Mouse (Mus musculus) limb, embryonic 12.5 days (tissue): ENCODE results near the gene Pik3r4. TPM values are rescaled to one million over a fixed set of nuclear protein-coding genes. Genes with fewer than 3 reads are reported as not detected.

ENCODE experiments used
- ATAC-seq: fragments of 200-750 bp; cut with Nextera tagmentation; 2 replicates; pipeline ENCODE4 v1.8.0; 2017; ENCODE audit warnings: low read depth, moderate TSS enrichment; ENCODE audit not compliant: insufficient number of reproducible peaks, insufficient read depth, low FRiP score, low TSS enrichment
- H3K27ac ChIP-seq: fragments of 300-500 bp; sonication (generic); 2 replicates; pipeline ENCODE4 v1.5.1; 2016; ENCODE audit warnings: mild to moderate bottlenecking, moderate library complexity
- H3K27me3 ChIP-seq: fragments of 300-500 bp; sonication (generic); 2 replicates; pipeline ENCODE4 v1.6.1; 2016; ENCODE audit warnings: mild to moderate bottlenecking, moderate library complexity
- H3K36me3 ChIP-seq: fragments of 300-500 bp; sonication (generic); 2 replicates; pipeline ENCODE4 v1.6.1; 2016; ENCODE audit warnings: mild to moderate bottlenecking, moderate library complexity
- H3K4me1 ChIP-seq: fragments of 300-500 bp; sonication (generic); replicated peaks from 2 replicates; pipeline ENCODE4 v1.6.1; 2016
- H3K4me2 ChIP-seq: fragments of 300-500 bp; sonication (generic); 2 replicates; pipeline ENCODE4 v1.6.1; 2016; ENCODE audit warnings: mild to moderate bottlenecking, moderate library complexity
- H3K4me3 ChIP-seq: fragments of 300-500 bp; sonication (generic); replicated peaks from 2 replicates; pipeline ENCODE4 v1.5.1; 2016; ENCODE audit warnings: mild to moderate bottlenecking
- H3K9ac ChIP-seq: fragments of 300-500 bp; sonication (generic); replicated peaks from 2 replicates; pipeline ENCODE4 v1.6.1; 2016; ENCODE audit warnings: mild to moderate bottlenecking, moderate library complexity
- H3K9me3 ChIP-seq: fragments of 300-500 bp; sonication (generic); 2 replicates; pipeline ENCODE4 v1.6.1; 2016; ENCODE audit warnings: mild to moderate bottlenecking, moderate library complexity
- WGBS: fragments of 180-500 bp; shearing (Covaris S2); methylation state at CpG from one replicate; pipeline ENCODE4 v1.1.7; 2016; 5-methylcytosine and 5-hydroxymethylcytosine counted together
- polyA plus RNA-seq: library from polyadenylated mRNA; unstranded; fragments of >200 nt; fragmentation: Nextera tagmentation; extraction: Ambion mirVana; gene quantifications from 2 replicates; pipeline ENCODE4 v1.2.1, GENCODE M21; 2016

Gene Pik3r4
- polyA plus RNA-seq, 1 experiment from 2014 or later = 28.8 TPM

DNA sequence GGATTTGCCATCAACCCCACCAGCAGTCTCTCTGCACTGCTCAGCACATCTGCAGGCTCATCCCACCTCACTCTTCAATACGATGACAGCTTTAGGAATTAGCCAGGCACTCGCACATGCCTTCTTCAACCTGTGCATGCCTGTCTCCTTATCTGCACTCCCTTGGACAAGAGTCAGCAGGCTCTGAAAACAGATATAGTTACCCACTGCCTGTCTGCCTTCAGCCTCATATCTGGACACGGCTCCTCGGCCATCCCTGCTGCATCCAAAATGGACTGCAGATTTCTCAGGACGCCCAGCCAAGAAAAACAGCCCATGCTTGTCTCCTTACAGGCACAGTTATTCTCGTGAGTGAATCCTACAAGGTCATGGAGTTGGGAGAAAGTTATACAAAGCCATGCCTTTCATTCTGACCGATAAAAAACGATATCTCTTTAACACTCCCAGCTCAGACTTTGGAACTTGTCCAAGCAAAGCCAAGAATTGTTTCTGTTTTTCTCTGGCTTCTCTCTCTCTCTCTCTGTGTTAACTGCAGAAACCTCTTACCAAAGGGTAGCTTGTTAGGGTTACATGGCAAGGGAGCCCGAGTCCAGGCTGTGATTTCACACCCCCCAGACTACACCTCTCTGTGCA, 55.1 kb downstream of the Pik3r4 start:
- H3K4me3 ChIP-seq = no peak overlapping the region
- WGBS = 74% methylated on average over 9 of the region's 9 CpGs
- no peaks in the 10 kb centered on the region for H3K9me3 ChIP-seq
- H3K4me2 ChIP-seq = no peak overlapping the region
- H3K27me3 ChIP-seq = no peaks in the 10 kb centered on the region
- H3K4me1 ChIP-seq = no peaks in the 10 kb centered on the region
- no peak for ATAC-seq
- H3K9ac ChIP-seq = no peak overlapping the region
- no peak overlapping the region for H3K27ac ChIP-seq
- H3K36me3 ChIP-seq = no peaks in the 10 kb centered on the region

DNA sequence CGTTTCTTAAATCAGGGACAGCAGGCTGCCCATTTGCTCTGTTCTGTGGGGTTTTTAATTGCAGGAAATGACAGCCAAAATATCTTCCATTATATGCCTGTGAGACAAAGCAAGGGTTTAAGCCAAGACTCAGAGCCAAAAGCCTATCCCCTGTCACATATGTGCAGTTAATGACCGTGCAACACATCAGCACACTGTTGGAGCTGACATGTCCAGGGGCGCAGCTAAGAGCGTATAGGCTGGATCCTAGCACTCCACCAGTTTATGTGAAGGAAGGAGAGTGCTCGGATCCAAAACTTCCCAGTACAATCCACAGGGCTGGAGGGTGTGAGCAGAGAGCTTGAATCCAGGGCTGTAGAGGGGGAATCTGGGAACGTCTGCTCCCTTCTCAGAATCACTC, 57.9 kb downstream of the Pik3r4 start:
- Histone ChIP-seq H3K27ac (no peak overlapping the region), H3K9ac (no peak overlapping the region), H3K4me1 (no peaks in the 10 kb centered on the region), H3K27me3 (no peaks in the 10 kb centered on the region), H3K4me3 (no peak overlapping the region), H3K9me3 (no peaks in the 10 kb centered on the region), H3K4me2 (no peak overlapping the region), H3K36me3 (no peaks in the 10 kb centered on the region)
- ATAC-seq = no peak
- WGBS = 70% methylated on average over 6 of the region's 6 CpGs

- no peak overlapping the region for H3K4me3 ChIP-seq
- no peak overlapping the region for H3K9ac ChIP-seq
- no peaks in the 10 kb centered on the region for H3K4me1 ChIP-seq
- no peaks in the 10 kb centered on the region for H3K9me3 ChIP-seq
- H3K36me3 ChIP-seq = no peaks in the 10 kb centered on the region
- no peak for ATAC-seq
- no peak overlapping the region for H3K4me2 ChIP-seq
- H3K27ac ChIP-seq = no peak overlapping the region
- no peaks in the 10 kb centered on the region for H3K27me3 ChIP-seq
- 85% methylated on average over 9 of the region's 9 CpGs for WGBS
Measured at GRCm38 (mm10) chr9:105701966-105702365, 59.2 kb downstream of the Pik3r4 start.

DNA sequence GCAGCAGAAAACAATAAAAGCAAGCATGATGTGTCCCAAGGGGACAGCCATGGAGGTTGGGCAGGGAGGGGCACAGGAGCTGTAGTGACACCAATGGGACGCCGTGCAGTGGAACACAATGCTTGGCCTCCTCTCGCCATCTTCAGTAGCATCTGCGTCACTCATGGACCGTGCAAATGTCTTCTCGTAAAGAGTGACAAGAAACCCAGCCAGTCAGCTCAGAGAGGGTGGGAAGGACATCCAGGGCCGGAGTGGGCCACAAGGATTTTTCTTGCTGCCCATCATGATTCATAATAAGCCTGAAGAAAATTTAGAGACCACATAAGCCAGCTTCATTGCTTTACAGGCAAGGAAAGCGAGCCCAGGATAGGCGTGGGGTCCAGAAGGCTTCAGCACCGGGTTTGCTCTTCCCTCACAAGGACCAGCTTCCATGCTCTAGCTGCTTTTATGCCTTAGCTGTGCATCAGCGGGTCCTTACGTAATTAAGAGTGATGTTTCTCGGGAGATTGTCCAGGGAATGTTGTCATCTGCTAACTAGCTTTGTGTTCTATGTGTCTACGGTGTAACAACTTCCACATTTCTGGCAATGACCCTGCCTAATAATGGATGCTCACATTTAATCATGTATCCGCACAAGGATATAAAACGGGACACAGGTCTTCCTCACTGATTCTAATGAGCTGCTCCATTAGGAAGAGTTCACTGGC, 61.6 kb downstream of the Pik3r4 start:
- H3K9ac ChIP-seq = no peak overlapping the region
- H3K4me2 ChIP-seq = no peak overlapping the region
- no peak overlapping the region for H3K4me3 ChIP-seq
- H3K27ac ChIP-seq = no peak overlapping the region
- H3K4me1 ChIP-seq = no peaks in the 10 kb centered on the region
- no peaks in the 10 kb centered on the region for H3K9me3 ChIP-seq
- ATAC-seq = no peak
- H3K36me3 ChIP-seq = no peaks in the 10 kb centered on the region
- no peaks in the 10 kb centered on the region for H3K27me3 ChIP-seq
- WGBS = 88% methylated on average over 16 of the region's 16 CpGs

DNA sequence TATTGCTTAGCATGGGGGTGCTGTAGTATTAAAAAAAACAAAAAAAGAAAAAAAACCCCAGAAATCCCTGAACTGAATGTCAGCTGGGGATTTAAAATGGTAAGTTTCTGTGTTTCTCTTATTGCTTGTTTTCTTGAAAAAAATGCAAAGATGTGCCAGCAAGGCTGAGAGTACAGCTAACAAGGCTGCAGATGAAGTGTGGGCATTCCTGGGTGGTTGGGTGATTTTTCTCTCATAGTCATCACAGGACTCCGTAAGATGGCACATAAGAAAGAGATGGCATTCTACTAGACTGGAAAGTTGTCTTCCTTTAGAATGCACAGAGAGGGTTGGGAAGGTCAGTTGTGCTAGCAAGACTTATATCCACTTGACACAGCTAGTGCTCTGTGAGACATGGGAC, 62.2 kb downstream of the Pik3r4 start:
- WGBS = 91% methylated on average over 1 of the region's 1 CpGs
- H3K36me3 ChIP-seq = no peaks in the 10 kb centered on the region
- ATAC-seq = no peak
- no peak overlapping the region for H3K27ac ChIP-seq
- H3K4me1 ChIP-seq = no peaks in the 10 kb centered on the region
- no peak overlapping the region for H3K4me3 ChIP-seq
- H3K9me3 ChIP-seq = no peaks in the 10 kb centered on the region
- H3K4me2 ChIP-seq = no peak overlapping the region
- H3K27me3 ChIP-seq = no peaks in the 10 kb centered on the region
- no peak overlapping the region for H3K9ac ChIP-seq

DNA sequence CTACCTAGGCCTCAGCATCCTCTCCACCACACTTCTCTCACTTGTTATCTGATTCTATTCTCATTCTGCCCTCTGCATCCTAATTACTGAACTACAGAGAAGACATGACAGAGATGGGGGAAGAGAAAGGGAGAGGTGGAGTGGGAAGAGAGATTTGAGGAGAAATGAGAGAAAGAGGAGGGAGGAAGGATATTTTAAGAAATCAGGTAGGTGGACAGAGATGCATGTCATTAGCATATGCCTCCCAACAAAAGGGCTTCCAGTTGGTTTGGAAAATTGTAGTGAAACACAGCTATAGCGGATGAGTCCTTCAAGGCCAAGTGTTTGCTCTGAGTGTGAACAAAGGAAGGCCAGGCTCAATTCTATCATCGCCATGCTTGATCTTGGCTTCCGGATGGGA, 69.3 kb downstream of the Pik3r4 start:
- H3K4me2 ChIP-seq = no peak overlapping the region
- H3K4me3 ChIP-seq = no peak overlapping the region
- H3K36me3 ChIP-seq = no peaks in the 10 kb centered on the region
- no peak overlapping the region for H3K27ac ChIP-seq
- H3K9me3 ChIP-seq = no peaks in the 10 kb centered on the region
- no peak overlapping the region for H3K9ac ChIP-seq
- ATAC-seq = no peak
- no peaks in the 10 kb centered on the region for H3K27me3 ChIP-seq
- 92% methylated on average over 3 of the region's 3 CpGs for WGBS
- no peaks in the 10 kb centered on the region for H3K4me1 ChIP-seq

DNA sequence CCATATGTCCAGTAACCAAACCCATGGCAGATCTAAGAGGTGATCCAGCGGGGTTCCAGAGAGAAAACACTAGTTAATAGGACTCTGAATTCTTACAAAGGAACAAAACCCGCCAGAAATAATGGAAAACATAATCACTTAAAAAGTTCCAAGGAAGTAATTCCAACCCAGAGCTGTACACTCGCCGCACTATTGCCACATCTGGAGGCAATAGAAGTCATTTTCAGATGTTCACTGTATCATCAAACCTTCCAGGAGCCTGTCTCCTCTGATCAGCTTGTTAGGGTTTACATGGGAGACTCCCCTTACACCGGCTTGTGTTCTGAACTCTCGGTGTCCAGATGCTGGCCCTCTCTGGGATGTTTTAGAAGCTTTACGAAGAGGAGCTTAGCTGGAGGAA, 76.6 kb downstream of the Pik3r4 start:
- Histone ChIP-seq H3K27ac (no peak overlapping the region), H3K4me1 (no peaks in the 10 kb centered on the region), H3K27me3 (no peaks in the 10 kb centered on the region), H3K4me3 (no peak overlapping the region), H3K9ac (no peak overlapping the region), H3K4me2 (no peak overlapping the region), H3K36me3 (no peaks in the 10 kb centered on the region), H3K9me3 (no peaks in the 10 kb centered on the region)
- WGBS = 27% methylated on average over 7 of the region's 7 CpGs
- no peak for ATAC-seq

DNA sequence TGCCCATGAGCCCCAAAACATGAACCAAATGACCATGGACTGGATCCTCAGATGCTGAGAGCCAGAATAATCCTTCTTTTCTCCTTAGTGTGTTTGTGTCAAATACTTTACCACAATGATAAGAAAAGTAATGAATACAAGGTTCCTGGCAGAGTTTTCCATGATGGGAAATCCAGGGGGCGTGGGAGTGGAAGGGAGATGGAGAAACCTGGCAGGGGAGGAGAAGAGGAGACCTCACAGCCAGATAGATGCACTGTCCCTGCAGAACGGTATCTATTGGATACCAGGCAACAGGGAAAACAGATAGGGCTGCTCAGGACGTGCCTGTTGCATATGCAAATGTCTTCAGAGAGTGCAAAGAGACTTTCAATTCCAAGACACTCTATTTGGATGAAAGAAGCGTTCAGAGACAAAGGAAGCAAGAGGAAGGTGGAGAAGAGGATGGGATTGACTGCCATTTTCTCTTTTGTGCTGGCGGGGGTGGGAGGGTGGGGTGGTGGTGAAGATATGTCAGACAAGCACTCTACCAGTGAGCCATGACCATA, 77.1 kb downstream of the Pik3r4 start:
- 72% methylated on average over 5 of the region's 5 CpGs for WGBS
- no peak for ATAC-seq
- no peaks in the 10 kb centered on the region for H3K4me1 ChIP-seq

GRCm38 (mm10) chr9:105720430-105720829, 77.7 kb downstream of the Pik3r4 start:
- WGBS = 86% methylated on average over 4 of the region's 4 CpGs
- no peak for ATAC-seq
- Histone ChIP-seq H3K4me2 (no peak overlapping the region), H3K9ac (no peak overlapping the region), H3K4me3 (no peak overlapping the region), H3K27me3 (no peaks in the 10 kb centered on the region), H3K36me3 (no peaks in the 10 kb centered on the region), H3K4me1 (no peaks in the 10 kb centered on the region), H3K27ac (no peak overlapping the region), H3K9me3 (no peaks in the 10 kb centered on the region)

More for the DNA sequence above, 77.1 kb downstream of the Pik3r4 start:
- Histone ChIP-seq H3K9me3 (no peaks in the 10 kb centered on the region), H3K4me2 (no peak overlapping the region), H3K4me3 (no peak overlapping the region), H3K27me3 (no peaks in the 10 kb centered on the region), H3K36me3 (no peaks in the 10 kb centered on the region), H3K27ac (0 out of 2 replicates have a peak overlapping the region, but pooled peaks have one; percentile 2), H3K9ac (no peak overlapping the region)

- no peak overlapping the region for H3K9ac ChIP-seq
- H3K4me2 ChIP-seq = no peak overlapping the region
- H3K36me3 ChIP-seq = no peaks in the 10 kb centered on the region
- no peaks in the 10 kb centered on the region for H3K9me3 ChIP-seq
- 46% methylated on average over 7 of the region's 7 CpGs for WGBS
- no peak for ATAC-seq
- H3K4me3 ChIP-seq = no peak overlapping the region
- no peaks in the 10 kb centered on the region for H3K4me1 ChIP-seq
- H3K27ac ChIP-seq = no peak overlapping the region
- no peaks in the 10 kb centered on the region for H3K27me3 ChIP-seq
Measured at GRCm38 (mm10) chr9:105731976-105732375, 89.2 kb downstream of the Pik3r4 start.

GRCm38 (mm10) chr9:105734651-105735050, 91.9 kb downstream of the Pik3r4 start:
- H3K9me3 ChIP-seq = no peaks in the 10 kb centered on the region
- ATAC-seq = no peak
- H3K36me3 ChIP-seq = no peaks in the 10 kb centered on the region
- 57% methylated on average over 2 of the region's 2 CpGs for WGBS
- H3K4me2 ChIP-seq = no peak overlapping the region
- no peaks in the 10 kb centered on the region for H3K4me1 ChIP-seq
- H3K27me3 ChIP-seq = no peaks in the 10 kb centered on the region
- H3K9ac ChIP-seq = no peak overlapping the region
- no peak overlapping the region for H3K27ac ChIP-seq
- no peak overlapping the region for H3K4me3 ChIP-seq
